Mouse (Mus musculus) T-helper 1 cell (primary cell): Measurements from ENCODE around the gene Uvrag.

Experiments
- in situ Hi-C: fragments of 300-600 bp; cut with MboI, MseI; formaldehyde crosslinking; loops from one replicate; pipeline ENCODE4 v1.15.1; 2025; ENCODE audit warnings: high pct_unique_total_duplicates

Gene Uvrag

GRCm38 (mm10) chr7:99166159-99166558 lies 25.2 kb upstream of the Uvrag start:
- in situ Hi-C loops = no loop called here

- in situ Hi-C loops = no loop called here
These were observed 24.0 kb upstream of the Uvrag start for GRCm38 (mm10) chr7:99164873-99165410.

- in situ Hi-C loops = no loop called here
These were observed 21.5 kb upstream of the Uvrag start for GRCm38 (mm10) chr7:99162462-99162861.

GRCm38 (mm10) chr7:99161961-99162360 lies 21.0 kb upstream of the Uvrag start:
- in situ Hi-C loops = no loop called here

GRCm38 (mm10) chr7:99161529-99161928 lies 20.6 kb upstream of the Uvrag start:
- in situ Hi-C loops = no loop called here

GRCm38 (mm10) chr7:99160995-99161394 lies 20.1 kb upstream of the Uvrag start:
- in situ Hi-C loops = no loop called here

GRCm38 (mm10) chr7:99159446-99159845 lies 18.5 kb upstream of the Uvrag start:
- in situ Hi-C loops = no loop called here

- in situ Hi-C loops = no loop called here
These were observed 18.0 kb upstream of the Uvrag start for GRCm38 (mm10) chr7:99158904-99159303.

GRCm38 (mm10) chr7:99158011-99158410 lies 17.1 kb upstream of the Uvrag start:
- in situ Hi-C loops = no loop called here

- in situ Hi-C loops = no loop called here
These were observed 15.8 kb upstream of the Uvrag start for GRCm38 (mm10) chr7:99156737-99157136.

GRCm38 (mm10) chr7:99155311-99156289 lies 14.7 kb upstream of the Uvrag start:
- in situ Hi-C loops = no loop called here

GRCm38 (mm10) chr7:99154648-99155151 lies 13.8 kb upstream of the Uvrag start:
- in situ Hi-C loops = no loop called here

GRCm38 (mm10) chr7:99153686-99154202 lies 12.8 kb upstream of the Uvrag start:
- in situ Hi-C loops = no loop called here

GRCm38 (mm10) chr7:99152756-99153155 lies 11.8 kb upstream of the Uvrag start:
- in situ Hi-C loops = no loop called here

- in situ Hi-C loops = no loop called here
These were observed 10.4 kb upstream of the Uvrag start for GRCm38 (mm10) chr7:99151342-99151741.

GRCm38 (mm10) chr7:99149017-99149416 lies 8.1 kb upstream of the Uvrag start:
- in situ Hi-C loops = loop anchor here (10.0 kb wide), 1 partner anchor 1226 kb away; the partner anchor contains the start of genes C2cd3 and Ppme1

- in situ Hi-C loops = loop anchor here (10.0 kb wide), 1 partner anchor 1227 kb away; the partner anchor contains the start of genes C2cd3 and Ppme1
These were observed 6.6 kb upstream of the Uvrag start for GRCm38 (mm10) chr7:99147494-99147893.

GRCm38 (mm10) chr7:99146906-99147305 lies 6.0 kb upstream of the Uvrag start:
- in situ Hi-C loops = loop anchor here (10.0 kb wide), 1 partner anchor 1228 kb away; the partner anchor contains the start of genes C2cd3 and Ppme1

- in situ Hi-C loops = loop anchor here (10.0 kb wide), 1 partner anchor 1229 kb away; the partner anchor contains the start of genes C2cd3 and Ppme1
These were observed 5.1 kb upstream of the Uvrag start for GRCm38 (mm10) chr7:99146011-99146410.

GRCm38 (mm10) chr7:99144616-99145015 lies 3.7 kb upstream of the Uvrag start:
- in situ Hi-C loops = loop anchor here (10.0 kb wide), 1 partner anchor 1230 kb away; the partner anchor contains the start of genes C2cd3 and Ppme1

- in situ Hi-C loops = loop anchor here (10.0 kb wide), 1 partner anchor 1232 kb away; the partner anchor contains the start of genes C2cd3 and Ppme1
These were observed 2.3 kb upstream of the Uvrag start for GRCm38 (mm10) chr7:99143244-99143643.
